Mouse (Mus musculus): ENCODE measurements around the gene Tefm.
"Not testable (repeated sequence)": the region's sequence is repeated elsewhere in the genome, so short reads cannot be mapped to it uniquely, and the experiment has no call there.

The Tefm gene

GRCm38 (mm10) chr11:80156841-80157240, 14.9 kb upstream of the Tefm start:
- DNase-seq (ENCODE audit: low spot score), result no peak

GRCm38 (mm10) chr11:80155961-80156360, 14.0 kb upstream of the Tefm start:
- no peak for DNase-seq (ENCODE audit: low spot score)

GRCm38 (mm10) chr11:80155541-80155940, 13.6 kb upstream of the Tefm start:
- DNase-seq (ENCODE audit: low spot score), result no peak

DNA sequence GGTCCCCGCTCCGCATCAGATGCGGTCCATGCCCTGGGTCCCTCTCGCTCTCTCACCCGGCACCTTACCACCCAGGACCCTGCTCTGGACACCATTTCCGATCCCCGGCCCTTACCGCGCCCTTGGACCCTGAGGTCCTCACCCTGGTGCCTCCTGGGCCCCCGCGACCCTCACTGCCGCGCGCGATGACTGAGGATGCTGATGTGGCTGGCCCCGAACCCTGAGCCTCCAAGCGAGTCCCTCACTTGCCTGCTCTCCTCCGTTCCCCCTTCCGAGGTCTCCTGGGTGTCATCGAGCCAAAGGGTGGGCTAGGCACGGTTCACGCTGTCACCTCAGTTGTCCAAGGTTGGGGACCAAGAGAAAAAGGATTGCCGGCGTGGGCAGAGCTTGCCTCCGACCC, 12.5 kb upstream of the Tefm start:
- no peak for DNase-seq (ENCODE audit: low spot score)

DNA sequence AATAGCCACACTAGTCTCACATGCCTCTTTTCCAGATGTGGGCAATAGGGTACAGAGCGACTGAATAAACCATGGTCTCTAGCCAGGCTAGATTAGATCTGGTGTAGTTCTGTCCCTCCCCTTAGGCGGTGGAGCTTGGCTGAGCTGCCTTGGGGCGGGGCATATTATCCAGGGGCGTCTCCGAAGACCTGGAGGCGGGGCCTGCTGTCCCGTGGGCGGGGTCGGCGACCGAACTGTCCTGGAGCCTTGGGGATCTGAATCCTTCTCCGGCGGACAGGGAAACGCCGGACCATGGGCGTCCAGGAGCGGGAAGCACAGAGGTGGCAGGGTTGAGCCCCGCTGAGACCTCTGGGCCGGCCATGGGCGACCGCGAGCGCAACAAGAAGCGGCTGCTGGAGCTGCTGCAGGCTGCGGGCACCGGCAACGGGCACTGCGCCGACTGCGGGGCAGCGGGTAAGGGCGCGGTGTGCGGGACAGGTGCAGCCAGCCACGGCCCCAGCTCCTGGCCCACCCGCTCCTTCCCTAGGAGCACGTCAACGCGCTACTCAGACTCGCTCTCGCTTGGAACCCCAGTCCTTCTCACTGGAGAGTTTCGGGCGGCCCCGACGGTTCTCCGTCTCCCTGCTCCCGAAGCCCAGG, 12.0 kb upstream of the Tefm start, which contains the start of gene Adap2:
Adap2 (plus strand) TSS at position 249 of the 639 bp plus-strand sequence.
- DNase-seq (ENCODE audit: low spot score), result peak; percentile 80

GRCm38 (mm10) chr11:80152376-80152775, 10.4 kb upstream of the Tefm start:
- DNase-seq (ENCODE audit: low spot score), result no peak

DNA sequence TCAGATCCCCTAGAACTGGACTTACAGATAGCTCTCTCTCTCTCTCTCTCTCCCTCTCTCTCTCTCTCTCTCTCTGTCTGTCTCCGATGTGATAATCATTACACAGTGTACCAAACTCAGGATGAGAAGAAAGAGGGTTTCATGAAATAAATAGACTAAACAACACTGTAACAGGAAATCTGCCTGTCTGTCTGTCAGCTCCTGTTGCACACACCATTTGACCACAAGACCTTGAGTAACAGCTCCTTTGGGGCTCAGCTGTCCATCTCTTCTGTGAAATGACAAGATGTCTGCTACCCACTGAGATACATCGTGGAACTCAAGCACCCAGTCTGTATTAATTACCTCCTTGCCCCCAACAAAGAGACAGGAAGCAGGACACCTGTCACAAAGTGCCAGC, 9.6 kb upstream of the Tefm start:
- no peak for DNase-seq (ENCODE audit: low spot score)

DNA sequence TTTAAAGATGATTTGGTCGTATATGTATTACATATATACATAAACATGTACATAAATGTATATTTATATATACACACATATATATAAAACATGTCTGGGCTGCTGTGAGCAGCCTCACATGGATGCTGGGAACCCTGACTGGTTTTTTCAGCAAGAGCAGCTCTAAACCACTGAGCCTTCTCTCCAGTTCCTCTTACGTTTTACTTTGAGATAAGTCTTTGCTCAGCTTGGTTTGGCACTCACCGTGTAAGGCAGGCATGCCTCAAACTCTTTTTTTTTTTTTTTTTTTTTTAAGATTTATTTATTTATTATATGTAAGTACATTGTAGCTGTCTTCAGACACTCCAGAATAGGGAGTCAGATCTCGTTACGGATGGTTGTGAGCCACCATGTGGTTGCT, 8.6 kb upstream of the Tefm start:
- no peak for DNase-seq (ENCODE audit: low spot score)

GRCm38 (mm10) chr11:80149412-80150023, 7.5 kb upstream of the Tefm start:
- no peak for DNase-seq (ENCODE audit: low spot score)

DNA sequence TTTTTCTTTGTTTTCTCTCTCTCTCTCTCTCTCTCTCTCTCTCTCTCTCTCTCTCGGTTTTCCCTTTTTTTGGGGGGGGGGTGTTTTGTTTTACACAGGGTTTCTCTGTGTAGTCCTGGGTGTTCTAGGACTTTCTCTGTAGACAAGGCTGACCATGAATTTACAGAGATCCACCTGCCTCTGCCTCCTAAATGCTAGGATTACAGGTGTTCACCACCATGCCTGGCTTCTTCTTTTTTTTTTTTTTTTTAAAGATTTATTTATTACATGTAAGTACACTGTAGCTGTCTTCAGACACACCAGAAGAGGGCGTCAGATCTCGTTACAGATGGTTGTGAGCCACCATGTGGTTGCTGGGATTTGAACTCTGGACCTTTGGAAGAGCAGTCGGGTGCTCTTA, 7.0 kb upstream of the Tefm start:
- DNase-seq (ENCODE audit: low spot score), result not testable (repeated sequence)

- DNase-seq (ENCODE audit: low spot score), result no peak
These were observed 6.3 kb upstream of the Tefm start for GRCm38 (mm10) chr11:80148313-80148712.

DNA sequence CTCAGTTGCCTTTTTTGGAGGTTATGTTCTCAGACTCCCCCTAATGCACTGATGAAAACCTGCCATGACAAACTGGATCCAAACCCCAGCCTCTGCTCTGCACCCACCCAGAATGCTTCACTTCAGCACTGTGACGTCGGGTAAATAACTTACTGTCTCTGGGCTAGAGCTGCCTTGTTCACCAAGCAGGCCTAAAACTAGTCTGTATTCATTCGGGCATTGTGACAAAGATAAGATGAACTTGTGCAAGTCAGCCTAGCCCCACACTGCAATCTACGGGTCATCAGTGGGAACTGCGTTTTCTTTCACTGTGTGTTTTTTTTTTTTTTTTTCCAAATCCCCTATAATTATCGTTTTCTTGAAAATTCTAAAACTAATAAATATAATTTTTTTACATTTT, 5.8 kb upstream of the Tefm start:
- no peak for DNase-seq (ENCODE audit: low spot score)

- no peak for DNase-seq (ENCODE audit: low spot score)
These were observed 3.9 kb upstream of the Tefm start for GRCm38 (mm10) chr11:80145787-80146275.

GRCm38 (mm10) chr11:80142872-80143271, 897 bp upstream of the Tefm start:
- DNase-seq (ENCODE audit: low spot score), result no peak

DNA sequence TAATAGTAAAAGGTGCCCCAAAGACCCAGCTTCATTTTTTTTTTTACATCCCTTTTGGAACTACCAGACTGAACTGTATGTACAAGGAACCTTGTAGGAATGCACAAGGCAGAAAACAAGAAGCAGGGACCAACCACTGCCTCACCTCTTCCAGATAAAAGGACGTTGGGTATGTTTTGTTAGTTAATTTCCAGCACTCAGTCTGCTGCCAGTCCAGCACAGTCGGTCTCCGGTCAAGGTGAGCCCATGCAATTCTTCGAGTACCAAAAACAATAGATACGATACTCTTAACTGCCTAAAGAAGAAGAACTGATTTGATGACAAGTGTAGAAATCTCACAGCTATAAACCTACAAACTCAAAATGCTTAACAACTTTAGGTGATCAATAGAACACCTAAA, 4.2 kb downstream of the Tefm start:
- no peak for DNase-seq (ENCODE audit: low spot score)

DNA sequence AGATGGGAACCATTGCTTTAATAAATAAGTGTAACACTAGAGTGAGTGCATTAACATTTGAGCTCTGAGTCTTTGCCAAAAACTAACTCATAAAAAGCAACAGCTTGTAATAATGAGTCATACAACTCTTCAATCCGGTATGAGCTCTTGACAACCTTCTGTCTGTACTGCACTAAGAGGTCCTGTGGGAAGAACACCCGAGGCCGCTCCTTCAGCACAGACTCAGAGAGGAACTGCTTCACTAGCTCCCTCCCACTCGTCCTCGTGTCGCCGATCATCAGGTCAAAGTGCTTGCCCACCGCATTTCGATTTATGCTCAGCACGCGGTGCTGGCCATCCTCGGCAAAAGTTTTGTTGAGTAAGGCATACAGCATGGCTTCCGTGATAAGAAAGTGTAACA, 5.2 kb downstream of the Tefm start:
- no peak for DNase-seq (ENCODE audit: low spot score)

DNA sequence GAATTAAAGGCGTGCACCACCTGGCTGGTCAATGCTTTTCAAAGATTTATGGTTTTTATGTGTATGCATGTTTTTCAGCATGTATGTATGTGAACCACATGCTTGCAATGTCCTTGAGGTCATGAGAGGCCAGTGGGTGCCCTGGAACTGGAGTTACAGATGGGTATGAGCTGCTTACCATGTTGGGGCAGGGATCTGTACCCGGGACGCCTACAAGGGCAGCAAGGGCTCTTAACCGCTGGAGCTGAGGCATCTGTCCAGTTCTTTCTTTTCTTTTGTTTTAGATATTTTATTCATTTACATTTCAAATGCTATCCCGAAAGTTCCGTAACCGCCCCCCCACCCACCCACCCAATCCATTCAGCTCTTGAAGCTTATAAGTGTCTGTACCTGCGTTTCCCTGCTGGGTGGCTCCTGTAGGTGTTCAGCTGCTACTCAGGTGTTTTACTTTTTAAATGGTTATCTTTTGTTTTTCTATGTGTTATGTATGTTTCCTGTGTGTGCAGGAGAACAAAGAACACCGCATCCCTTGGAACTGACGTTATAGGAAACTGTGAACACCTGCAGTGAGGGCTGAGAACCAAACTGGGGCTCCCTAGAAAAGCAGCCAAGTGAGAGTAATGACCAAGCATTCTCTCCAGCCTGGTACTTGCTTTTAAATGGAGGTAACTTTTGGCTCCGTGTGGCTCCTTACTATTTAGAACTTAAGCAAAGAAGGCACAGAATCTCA, 5.9 kb downstream of the Tefm start:
- no peak for DNase-seq (ENCODE audit: low spot score)

DNA sequence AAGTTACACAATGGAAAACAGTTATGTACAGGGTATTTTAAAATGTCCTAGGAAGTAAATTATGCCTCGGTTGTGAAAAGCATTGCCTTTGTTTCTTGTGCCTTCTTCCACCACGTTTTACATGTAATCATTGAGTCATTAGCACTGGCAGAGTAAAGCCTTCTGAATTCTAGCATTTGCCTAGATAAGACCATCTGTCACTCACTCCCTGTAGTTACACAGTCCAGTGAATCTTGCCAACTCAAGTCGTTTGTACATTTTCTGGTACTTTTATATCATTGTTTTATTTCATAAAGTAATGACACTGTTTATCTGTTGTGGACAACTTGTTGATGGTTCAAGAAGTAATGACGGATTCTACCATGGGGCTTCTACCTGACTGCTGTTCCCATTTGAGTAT, 7.2 kb downstream of the Tefm start:
- DNase-seq (ENCODE audit: low spot score), result no peak

- no peak for DNase-seq (ENCODE audit: low spot score)
These were observed 9.9 kb downstream of the Tefm start for GRCm38 (mm10) chr11:80132050-80132449.

DNA sequence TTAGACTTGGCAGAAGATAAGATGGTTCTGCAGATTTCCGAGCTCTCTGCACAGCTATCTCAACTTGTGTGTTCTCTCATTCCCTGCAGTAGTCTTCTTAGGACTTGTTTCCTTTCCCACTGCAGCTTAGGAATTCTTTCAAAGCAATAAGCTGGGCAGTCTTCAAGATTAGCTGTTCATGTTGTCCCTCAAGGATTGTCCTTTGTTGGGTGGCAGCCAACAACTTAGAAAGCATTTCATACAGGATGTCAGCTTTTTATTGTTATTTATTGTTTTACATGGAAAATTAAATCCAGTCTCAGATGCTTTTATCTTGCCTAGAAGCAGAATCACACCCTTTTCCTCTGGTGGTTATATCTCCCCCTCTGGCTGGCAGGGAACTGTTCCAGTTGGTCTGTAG, 25.6 kb downstream of the Tefm start:
- DNase-seq (ENCODE audit: low spot score), result no peak

DNA sequence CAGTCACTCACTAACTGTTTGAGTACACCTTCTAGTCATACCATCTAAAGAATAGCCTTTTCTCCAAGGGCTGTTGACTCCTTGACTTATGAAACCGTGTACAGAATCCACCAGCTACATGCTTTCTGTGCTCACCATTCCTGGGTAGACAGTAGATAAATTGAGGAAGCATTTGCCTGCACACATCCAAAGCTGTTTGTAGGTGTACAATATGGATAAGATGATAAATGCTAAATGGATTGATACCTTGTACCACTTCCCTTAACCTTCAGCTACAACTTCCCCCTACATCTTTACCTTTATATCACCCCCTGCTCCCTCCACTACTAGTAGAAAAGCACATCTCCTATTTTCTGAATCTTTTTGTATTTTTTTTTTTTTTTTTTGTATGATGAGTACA, 37.6 kb downstream of the Tefm start:
- no peak for DNase-seq (ENCODE audit: low spot score)

GRCm38 (mm10) chr11:80101298-80101697, 40.7 kb downstream of the Tefm start:
- no peak for DNase-seq (ENCODE audit: low spot score)

GRCm38 (mm10) chr11:80098444-80099056, 43.4 kb downstream of the Tefm start:
- no peak for DNase-seq (ENCODE audit: low spot score)
